Mouse (Mus musculus) megakaryocyte, adult 5-6 weeks (primary cell): Measurements from ENCODE around the gene Maml3. TPM values are rescaled to one million over a fixed set of nuclear protein-coding genes. Genes with fewer than 3 reads are reported as not detected.

Experiments used
- ATAC-seq: 2 replicates; pipeline ENCODE4 v1.8.0; 2016; ENCODE audit warnings: mild to moderate bottlenecking, inconsistent platforms; ENCODE audit not compliant: poor library complexity, severe bottlenecking
- total RNA-seq, 2 experiments: library from RNA; stranded (forward) in 1 of 2; stranded (reverse) in 1 of 2; fragments of 153-499, 151-499 nt in 1 of 2; fragments of 221-1000, 200-1000 nt in 1 of 2; gene quantifications; 2 replicates each; pipeline versions ENCODE4 v1.2.3 to v1.2.4; 2015 to 2017

Maml3 gene
- total RNA-seq, 2 experiments from 2014 or later, result 3.1 to 4.3 TPM

DNA sequence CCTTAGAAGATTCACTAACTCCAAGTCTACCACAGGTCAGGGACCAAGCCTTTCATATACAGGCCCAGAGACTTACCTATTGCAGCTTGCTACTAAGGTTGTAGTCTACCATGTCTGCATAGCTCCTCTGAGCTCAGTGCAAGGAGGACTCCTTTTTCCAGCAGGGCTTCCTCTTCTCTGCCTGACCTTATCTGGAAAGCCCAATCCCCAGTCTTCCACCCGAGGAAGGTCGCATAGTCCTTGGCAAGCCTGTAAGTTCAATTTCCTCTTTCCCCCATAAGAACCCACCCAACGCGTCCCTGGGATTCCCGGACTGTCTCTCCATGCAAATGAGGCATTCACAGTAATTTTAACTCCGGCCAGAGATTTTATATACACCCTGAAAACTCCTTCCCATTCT, 378.6 kb downstream of the Maml3 start:
- no peak for ATAC-seq

DNA sequence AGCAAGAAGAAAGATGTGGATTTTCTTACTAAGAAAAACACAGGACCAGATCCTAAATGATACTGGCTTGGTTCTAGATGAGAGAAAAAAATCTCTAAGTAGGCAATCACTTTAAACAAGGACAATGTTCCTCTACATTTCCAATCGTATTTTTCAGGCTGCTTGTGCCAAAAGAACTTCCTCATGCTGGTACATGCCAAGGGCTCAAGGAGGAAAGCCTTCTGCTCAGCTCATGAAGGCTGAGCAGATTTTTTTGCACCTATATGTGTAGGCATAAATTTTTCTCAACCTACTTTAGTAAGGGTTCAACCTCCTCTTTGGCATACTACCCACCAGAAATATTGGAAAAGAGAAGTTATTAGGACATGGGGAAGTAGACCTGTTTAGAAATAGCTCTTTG, 384.9 kb downstream of the Maml3 start:
- ATAC-seq, result no peak

DNA sequence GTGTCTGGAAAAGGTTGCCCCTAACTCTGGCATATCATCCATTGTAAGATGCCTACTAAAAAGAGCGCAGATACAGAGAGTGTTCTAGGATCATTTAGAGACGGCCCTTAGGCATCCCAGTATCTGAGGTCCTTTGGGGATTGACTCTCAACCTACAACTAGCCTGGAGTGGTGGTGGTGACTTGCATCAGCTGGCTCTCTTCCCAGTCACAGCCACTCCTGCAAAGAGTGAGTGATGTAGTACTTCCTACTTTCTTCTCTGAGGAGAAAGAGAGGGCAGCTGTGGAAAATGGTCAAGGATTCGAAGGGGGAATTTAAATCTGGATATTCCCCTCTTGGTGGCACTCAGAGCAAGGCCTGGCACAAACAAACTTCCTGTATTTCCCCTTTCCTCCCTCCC, 385.5 kb downstream of the Maml3 start:
- ATAC-seq, result no peak

DNA sequence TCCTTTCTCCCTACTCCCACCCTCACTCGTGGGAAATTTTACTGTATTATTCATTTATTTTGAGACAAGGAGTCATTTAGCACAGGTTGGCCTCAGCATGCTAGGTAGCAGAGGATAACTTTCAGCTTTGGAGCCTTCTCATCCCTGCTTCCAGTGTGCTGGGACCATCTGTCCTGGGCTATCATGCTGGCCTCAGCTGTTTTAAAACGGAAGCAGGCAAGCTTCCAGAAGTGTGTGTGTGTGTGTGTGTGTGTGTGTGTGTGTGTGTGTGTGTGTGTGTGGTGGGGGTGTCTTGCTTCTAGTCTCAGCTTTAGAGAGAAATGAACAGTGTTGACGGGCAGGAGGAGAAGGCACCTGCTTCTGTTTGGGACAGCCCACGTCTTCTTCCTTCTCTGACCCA, 387.0 kb downstream of the Maml3 start:
- no peak for ATAC-seq

DNA sequence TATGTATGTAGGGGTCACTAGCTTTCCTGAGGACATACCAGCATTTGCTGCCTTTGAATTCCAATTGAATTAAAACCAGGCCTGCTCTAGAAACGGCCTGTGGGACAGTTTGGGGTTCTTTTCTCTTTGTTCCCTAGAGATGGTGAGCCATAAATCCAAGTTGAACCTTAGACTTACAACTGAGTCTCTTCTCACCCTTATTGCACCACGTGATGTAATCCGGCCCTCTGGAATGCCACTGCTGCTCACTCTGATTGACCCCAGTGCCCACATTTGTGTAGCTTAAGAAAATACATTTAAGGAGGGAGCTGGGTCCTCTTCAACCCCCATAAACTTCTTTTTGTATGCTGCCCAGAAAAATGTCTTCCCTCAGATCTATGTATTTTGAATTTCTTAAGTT, 387.4 kb downstream of the Maml3 start:
- ATAC-seq, result no peak

DNA sequence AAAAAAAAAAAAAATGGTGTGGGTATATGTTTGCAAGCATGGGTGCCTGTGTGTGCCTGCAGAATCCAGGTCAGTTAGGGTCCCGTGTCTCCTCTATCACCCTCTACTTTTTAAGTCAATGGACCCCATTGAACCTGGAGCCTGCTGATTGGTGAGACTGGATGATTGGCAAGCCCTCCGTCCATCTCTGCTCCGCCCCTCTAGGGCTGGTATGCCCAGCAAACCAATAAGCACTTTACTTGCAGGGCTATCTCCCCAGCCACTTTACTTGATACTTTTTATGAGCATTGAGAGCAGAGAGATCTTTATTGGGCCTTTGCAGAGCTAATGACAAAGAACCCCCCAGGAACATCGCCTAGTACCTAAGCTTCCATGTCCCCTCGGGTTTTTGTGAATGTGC, 390.4 kb downstream of the Maml3 start:
- ATAC-seq, result no peak

DNA sequence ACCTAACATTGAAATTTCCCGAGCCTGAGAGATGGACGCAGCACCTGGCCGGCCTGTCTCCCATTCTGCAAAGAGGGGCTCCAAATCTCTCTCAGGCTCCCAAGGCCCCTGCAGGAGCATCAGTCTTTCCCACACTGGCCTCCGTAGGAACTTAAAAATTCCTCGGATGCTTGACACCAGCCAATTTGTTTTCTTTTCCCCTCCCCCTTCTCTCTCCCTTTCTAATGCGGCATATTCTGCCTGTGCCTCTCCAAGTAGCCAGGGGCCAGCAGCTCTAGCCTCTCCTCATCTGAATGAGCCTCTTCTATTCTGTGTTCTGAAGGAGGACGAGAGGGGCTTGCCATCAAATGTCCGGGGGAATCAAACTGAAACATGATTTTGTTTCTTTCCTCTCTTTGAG, 391.6 kb downstream of the Maml3 start:
- no peak for ATAC-seq

DNA sequence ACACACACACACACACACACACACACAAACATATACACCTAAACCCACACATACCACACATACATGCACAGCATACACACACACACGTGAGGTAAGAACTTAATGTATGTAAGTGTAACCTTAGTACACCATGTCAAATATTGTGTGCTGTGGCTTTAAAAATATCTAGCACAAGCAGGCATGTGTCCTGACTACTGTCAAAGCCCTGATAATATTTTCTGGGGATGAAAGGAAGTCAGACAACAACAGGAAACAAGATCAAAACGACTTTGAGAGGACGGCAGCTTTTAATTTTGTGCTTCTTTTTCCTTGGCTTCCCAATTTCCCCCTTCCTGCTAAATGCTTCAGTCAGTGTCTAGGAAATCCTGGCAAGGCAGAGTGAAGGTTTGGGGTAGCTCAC, 392.5 kb downstream of the Maml3 start:
- ATAC-seq, result no peak

DNA sequence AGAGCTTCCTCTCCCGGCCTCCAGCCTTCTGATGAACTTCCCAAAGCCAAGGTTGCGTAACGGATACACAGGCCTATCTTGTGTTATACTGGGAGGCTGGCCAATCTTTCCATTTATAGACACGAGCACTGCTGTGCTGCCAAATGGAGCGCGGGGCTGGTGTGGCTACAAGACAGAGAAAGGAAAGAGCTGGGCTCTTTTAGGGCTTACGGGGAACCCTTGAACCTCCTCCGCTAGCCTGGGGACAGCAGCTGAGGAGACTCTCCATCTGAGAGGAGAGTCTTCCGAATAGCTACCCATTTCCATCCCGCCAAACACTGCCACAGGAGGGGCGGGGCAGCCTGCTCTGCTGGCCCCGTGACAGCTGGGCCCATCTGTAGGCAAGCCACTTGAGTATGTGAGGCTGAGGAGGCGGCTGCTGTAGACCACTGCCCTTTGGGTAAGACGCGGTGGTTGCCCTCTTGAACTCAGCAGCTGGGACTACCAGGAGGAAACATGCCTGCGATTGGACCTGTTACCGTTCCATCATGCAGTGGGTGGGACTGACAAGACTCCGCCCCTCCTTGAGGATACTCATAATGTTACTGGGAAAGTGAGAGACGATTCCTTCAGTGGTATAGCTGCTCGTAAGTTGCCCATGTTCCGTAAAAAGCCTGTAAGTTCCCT, 396.0 kb downstream of the Maml3 start:
- ATAC-seq, result peak; percentile 66

DNA sequence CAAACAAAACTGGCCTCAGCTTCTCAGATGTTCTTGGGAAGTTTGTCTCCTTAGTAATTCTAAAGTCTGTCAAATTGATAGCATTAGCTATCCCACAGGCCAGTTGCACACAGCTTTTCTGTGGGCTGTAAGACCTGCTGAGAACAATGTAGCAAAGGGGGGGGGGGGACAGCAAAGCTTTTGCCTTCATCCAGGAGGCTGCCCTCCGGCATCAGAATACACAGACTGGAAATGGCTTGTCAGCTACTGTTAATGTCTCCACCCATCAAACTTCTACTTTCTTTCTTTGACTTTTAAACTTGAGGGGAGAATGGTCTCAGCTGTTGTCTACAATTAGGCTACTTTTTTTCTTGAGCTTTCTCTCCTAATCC, 396.5 kb downstream of the Maml3 start:
- ATAC-seq, result no peak

DNA sequence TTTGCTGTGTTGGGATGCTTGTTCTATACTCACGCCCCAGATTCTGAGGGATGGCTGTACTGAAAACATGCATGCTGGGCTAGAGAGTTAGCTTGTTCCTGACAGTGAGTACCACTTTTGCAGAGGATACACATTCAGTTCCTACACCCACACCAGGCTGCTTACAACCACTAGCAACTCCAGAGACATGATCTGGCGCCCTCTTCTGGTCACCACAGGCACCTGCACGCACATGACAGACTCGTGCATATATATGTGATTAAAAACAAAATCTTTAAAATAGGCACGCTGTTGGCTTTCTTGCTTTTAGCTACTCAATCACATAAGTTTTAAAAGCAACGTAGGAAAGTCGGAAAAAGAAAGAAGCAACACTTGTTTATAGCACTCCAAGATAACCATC, 399.7 kb downstream of the Maml3 start:
- no peak for ATAC-seq

DNA sequence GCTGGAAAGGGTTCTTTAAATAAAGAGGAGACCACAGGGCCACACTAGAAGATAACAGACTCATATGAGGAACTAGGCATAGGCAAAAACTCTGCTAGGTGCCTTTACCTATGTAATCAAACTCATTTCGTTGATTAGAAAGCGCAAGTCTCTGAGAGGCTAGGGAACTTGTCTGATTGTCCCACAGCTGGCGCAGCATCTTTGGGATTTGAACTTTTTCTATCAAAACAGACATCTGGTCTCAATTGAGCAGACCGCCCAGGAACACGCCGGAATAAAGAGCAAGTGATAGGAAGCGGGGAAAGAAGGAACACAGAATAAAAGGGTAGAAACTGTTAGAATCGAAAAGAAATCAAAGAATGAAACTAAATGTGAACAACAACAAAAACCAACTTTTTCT, 401.4 kb downstream of the Maml3 start:
- ATAC-seq, result no peak

DNA sequence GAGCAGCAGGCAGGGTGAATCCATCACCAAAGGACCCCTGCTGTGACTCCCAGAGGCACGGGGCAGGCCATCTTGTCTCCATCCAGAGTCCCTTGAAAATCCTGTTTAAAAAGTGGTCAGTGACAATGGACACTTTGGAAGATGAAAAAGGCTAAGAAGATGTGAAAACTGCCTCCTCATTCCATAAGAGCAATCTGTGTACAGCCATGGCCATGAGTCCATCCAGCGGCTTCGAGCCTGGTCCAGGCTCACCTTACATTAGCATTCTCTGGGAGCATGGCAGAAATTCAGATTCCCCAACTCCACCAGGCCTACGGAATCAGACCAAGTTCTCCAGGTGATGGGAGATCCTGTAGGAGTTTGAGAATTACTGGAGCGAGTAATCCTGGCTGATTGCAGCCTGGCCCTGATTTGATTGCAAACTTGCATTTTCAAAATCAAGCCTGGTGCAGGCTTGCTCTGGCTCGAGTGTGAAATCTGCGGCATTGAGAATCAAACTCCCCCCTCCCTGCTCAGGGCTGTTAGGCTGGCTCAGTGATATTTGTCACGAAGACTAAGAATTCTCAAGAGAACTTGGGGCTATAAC, 402.1 kb downstream of the Maml3 start:
- no peak for ATAC-seq

DNA sequence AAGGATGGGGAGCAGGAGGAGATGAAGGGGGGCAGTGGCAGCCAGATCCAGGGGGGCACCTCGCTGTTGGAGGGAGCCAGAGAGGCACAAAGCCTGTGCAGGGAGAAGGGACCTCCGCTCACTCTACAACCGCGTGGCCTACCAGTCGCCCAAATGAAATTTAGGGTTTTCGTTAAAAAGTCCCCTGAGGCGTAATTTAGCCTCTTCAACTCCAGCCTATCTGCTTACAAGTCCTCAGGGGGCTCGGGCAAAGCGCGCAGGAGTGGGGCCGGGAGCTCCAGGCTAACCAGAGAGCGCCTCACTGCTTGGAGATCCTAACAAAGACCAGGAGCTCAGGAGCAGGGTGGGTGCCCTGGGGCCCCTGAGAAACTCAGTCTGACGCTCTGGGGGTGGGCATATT, 402.9 kb downstream of the Maml3 start:
- ATAC-seq, result no peak

DNA sequence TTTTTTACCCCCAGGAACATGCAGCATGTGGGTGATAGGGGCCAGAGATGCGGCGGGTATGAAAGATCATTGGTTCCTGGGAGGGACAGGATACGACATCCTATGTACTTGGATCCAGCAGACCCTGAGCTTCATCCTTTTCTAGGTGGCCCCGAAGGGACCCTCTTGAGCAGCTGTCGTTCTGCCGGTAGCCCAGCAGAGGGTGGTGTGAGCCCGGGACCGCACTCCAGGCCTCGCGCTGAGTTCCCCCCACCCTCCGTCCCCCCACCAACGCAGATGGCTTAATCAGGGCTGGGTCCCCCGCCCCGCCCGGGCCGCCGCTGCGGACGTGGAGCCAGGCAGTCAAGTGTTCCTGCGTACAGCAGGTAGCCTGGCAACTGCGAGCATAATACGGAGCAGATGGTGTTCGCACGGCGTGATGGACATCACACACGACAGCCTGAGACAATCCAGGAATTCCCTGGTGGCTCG, 403.6 kb downstream of the Maml3 start:
- peak; percentile 93 for ATAC-seq

DNA sequence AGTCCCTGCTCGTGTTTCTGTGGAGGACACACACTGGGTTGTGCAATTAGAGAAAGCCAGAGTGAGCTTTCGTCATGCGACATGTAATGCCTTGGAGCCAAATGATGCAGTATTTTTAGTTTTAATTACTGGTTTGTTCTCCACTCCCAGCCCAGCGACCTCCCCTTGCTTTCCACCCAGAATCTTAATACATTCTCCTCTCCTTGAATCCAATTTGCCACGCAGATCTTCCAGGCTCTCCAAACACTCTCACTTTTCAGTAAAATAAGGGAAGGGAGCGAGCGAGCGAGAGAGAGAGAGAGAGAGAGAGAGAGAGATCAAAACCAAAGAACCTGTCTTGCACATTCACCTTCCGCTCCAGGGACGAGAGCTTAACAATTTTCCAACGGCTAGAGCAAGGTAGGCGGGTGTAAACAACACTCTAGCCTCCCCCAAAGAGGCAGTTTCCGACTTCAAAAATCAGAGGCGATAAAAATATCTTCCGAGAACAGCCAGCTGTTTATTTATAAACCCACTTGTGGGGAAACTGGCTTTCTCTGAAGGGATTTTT, 404.1 kb downstream of the Maml3 start:
- ATAC-seq, result no peak

DNA sequence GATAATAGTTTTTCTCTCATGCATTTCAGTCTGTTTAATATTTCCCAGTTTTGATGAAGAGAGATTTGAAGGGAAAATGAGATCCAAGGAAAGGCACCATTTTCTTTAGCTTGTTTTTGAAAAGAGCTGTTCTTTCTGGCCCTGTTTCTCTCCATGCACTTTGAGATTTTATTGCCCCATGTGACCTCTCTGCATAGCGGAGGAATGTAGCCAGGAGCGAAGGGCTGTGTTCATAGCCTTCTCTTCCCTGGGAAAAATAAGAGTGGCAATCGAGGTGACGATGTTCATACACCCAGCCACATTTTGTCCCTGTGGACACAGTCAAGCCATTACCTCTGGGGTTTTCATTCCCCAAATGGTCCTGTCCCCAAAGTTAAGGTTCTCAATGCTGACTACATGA, 404.8 kb downstream of the Maml3 start:
- ATAC-seq, result no peak

DNA sequence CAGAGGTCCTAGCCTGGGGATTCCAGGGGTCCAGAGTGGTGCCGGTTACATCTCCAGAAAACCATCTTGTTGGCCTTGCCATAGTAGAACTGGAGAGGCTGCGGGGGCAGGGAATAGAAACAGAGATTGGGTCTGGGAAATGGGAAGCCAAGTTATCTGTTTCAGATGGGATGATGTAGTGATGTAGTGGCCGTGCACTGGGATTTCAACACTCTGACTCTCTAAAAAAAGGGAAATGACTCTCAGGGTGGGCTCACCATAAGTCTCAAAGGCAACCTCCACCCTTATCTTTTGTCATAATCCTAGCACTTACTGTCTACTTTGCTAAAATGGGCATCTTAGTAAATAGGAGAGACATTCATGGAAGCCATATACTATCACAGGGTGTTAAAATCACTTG, 406.9 kb downstream of the Maml3 start:
- peak; percentile 31 for ATAC-seq

DNA sequence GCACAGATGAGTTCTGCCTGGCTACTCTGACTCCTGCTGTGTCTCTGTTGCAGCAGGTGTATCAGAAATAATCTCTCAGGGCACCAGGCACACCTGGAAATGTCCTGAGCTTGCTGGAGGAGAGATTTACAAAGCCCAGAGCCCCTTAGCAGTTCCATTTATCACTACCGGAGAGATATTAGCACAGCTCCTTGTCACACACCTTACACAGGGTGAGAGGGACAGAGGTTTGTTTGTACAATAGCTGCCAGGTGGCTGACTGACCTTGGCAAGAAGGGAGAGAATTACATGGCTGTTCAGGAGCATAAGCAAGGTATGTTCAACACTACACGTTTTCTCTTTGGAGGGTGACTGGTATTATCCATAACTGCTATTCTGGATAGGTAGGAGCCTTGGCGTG, 409.2 kb downstream of the Maml3 start:
- ATAC-seq, result no peak

DNA sequence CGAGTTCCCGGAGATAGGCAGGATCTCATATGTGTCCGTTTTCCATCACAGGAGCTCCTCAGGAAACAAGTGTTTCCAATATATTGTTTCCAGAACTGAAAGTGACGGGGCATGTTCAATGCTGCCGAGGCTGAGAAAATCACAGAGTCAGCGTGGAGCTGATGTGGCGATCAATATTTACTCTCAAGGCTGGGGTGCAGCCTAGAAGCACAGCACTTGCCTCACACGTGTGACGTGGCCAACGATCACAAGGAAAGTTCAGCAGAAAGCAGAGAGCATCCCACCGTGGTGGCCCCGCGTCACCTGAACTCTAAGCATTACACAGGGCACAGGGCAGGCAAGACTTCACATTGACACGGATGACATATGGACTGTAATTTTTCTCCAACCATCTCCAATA, 410.3 kb downstream of the Maml3 start:
- no peak for ATAC-seq

DNA sequence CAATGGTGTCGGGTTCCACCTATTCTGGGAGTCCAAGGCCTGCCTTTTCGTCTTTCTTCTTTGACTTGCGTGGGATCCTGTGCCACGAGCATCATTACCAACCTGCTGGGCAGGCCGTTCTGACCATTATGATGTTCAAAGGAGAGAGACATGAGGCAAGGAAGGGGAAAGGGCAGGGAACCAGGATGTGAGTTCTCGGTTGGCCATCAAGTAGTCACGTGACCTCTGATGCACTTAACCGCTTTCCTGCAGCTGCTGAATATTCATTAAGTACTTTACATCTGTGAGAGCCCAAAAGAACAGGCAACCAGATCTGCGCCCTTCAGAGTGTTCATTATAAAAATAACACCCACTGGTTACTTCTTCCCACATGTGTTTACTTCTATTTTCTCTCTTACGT, 411.7 kb downstream of the Maml3 start:
- ATAC-seq, result no peak

DNA sequence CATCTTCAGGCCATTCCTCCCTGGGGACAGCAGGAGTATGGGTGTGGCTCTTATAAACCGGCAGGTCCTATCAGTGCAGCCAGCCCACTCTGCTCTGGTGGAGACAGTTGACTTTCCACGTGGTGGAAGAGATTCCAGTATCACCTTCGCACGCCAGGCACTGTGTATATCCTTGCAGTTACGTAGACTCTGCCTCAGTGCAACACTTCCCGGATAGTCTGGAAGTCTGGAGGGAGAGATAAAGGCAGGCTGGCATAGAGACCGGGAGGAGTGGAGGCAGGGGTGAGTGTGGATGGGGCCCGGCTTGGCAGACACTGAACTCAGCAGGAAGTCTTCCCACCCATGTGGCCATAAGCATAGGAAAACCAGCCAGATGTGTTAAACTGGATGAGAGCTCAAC, 416.2 kb downstream of the Maml3 start:
- ATAC-seq, result no peak

DNA sequence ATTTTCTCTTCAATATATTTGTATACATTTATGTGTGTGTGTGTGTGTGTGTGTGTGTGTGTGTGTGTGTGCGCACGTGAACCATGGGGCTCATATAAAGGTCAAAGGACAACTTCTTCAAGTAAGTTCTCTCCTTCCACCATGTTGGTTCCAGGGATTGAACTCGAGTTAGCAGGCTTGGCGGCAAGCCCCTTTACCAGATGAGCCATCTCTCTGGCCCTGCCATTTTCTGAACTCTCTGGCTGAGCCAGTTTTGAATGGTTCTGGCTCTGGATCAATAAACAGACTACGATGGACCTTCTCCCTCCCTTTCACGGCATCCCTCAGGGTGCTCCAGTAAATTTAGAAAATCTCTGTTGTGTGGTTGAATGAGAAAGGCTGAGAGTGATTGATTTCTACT, 418.1 kb downstream of the Maml3 start:
- ATAC-seq, result no peak
